Mouse (Mus musculus): ENCODE data around the gene Adamts18.

GRCm38 (mm10) chr8:113688543-113688915, 160.0 kb downstream of the Adamts18 start:
- TF ChIP-seq CTCF (IDR thresholded peaks at IDR 0.05; ENCODE audit: control insufficient read depth, insufficient read depth, low read length): no peak
- no peak for TF ChIP-seq POLR2A (IDR thresholded peaks at IDR 0.05; ENCODE audit: borderline replicate concordance, control insufficient read depth, low read depth, low read length)
